Mouse (Mus musculus): ENCODE measurements around the gene Olfr982. TPM values are rescaled to one million over a fixed set of nuclear protein-coding genes. Genes with fewer than 3 reads are reported as not detected.

Gene Olfr982
- polyA plus RNA-seq (2014; fragmentation: Nextera tagmentation; extraction: Ambion mirVana): not detected in 2 replicates

GRCm38 (mm10) chr9:40073529-40073928 lies at the start of gene Olfr982:
Gene Olfr982 (plus strand): TSS chr9:40073829.
- Histone ChIP-seq H3K4me3 (ENCODE audit: low read depth, low read length) (no peak within 1 kb of the TSS), H3K36me3 (ENCODE audit: insufficient read depth) (no peaks in the 10 kb centered on the region), H3K9ac (no peak within 1 kb of the TSS), H3K27me3 (ENCODE audit: insufficient read depth, low read length) (no peaks in the 10 kb centered on the region), H3K4me1 (ENCODE audit: insufficient read depth) (no peaks in the 10 kb centered on the region), H3K4me2 (no peak within 1 kb of the TSS), H3K27ac (ENCODE audit: low read depth) (no peak within 1 kb of the TSS), H3K9me3 (ENCODE audit: low read depth, low read length) (no peaks in the 10 kb centered on the region)
- DNase-seq: no peak
- no peak for ATAC-seq (ENCODE audit: insufficient read depth)
- no peak for TF ChIP-seq CTCF (IDR thresholded peaks at IDR 0.05; ENCODE audit: low read depth)
- 74% methylated on average over 2 of the region's 2 CpGs for WGBS

GRCm38 (mm10) chr9:40050138-40050537 lies 23.5 kb upstream of the Olfr982 start:
- WGBS: 89% methylated on average over 19 of the region's 19 CpGs
- Histone ChIP-seq H3K9ac (no peak overlapping the region), H3K4me1 (ENCODE audit: insufficient read depth) (no peaks in the 10 kb centered on the region), H3K27me3 (ENCODE audit: insufficient read depth, low read length) (no peaks in the 10 kb centered on the region), H3K4me3 (ENCODE audit: low read depth, low read length) (no peak overlapping the region), H3K27ac (ENCODE audit: low read depth) (no peak overlapping the region), H3K36me3 (ENCODE audit: insufficient read depth) (no peaks in the 10 kb centered on the region), H3K9me3 (ENCODE audit: low read depth, low read length) (no peaks in the 10 kb centered on the region), H3K4me2 (no peak overlapping the region)
- ATAC-seq (ENCODE audit: insufficient read depth): no peak
- no peak for DNase-seq
- no peak for TF ChIP-seq CTCF (IDR thresholded peaks at IDR 0.05; ENCODE audit: low read depth)

- H3K4me3 ChIP-seq (ENCODE audit: low read depth, low read length): no peak within 1 kb of the TSS
- DNase-seq (no peak), ATAC-seq (ENCODE audit: insufficient read depth) (no peak)
- no peaks in the 10 kb centered on the region for H3K9me3 ChIP-seq (ENCODE audit: low read depth, low read length)
- H3K36me3 ChIP-seq (ENCODE audit: insufficient read depth): no peaks in the 10 kb centered on the region
- no peak for TF ChIP-seq CTCF (IDR thresholded peaks at IDR 0.05; ENCODE audit: low read depth)
- no peaks in the 10 kb centered on the region for H3K27me3 ChIP-seq (ENCODE audit: insufficient read depth, low read length)
- 72% methylated on average over 2 of the region's 2 CpGs for WGBS
- H3K27ac ChIP-seq (ENCODE audit: low read depth): no peak within 1 kb of the TSS
- H3K9ac ChIP-seq: no peak within 1 kb of the TSS
- no peaks in the 10 kb centered on the region for H3K4me1 ChIP-seq (ENCODE audit: insufficient read depth)
- H3K4me2 ChIP-seq: no peak within 1 kb of the TSS
Measured at GRCm38 (mm10) chr9:40093495-40093894, 19.9 kb downstream of the Olfr982 start, which contains the start of gene Olfr983. Gene Olfr983 (minus strand): TSS chr9:40093595.

DNA sequence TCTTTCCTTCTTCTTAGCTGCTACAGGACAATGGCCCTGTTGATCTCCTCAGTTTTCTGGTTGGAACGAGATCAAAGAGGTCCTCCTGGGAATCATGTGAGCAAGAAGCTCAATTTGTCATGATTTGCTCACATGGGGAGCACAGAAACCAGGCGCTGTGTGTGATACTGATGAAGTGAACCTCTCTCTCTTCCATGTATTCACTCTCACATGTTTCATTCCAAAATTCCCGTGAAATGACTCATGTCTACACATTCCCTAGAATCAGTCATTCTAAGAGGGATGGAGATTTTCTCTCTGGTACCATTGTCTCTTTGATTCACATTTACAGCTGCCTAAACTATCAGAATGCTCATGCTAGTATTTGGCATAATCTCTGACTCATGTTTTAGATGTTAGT lies 21.1 kb downstream of the Olfr982 start:
- Histone ChIP-seq H3K27me3 (ENCODE audit: insufficient read depth, low read length) (no peaks in the 10 kb centered on the region), H3K4me2 (no peak overlapping the region), H3K36me3 (ENCODE audit: insufficient read depth) (no peaks in the 10 kb centered on the region), H3K27ac (ENCODE audit: low read depth) (no peak overlapping the region), H3K4me1 (ENCODE audit: insufficient read depth) (no peaks in the 10 kb centered on the region), H3K9ac (no peak overlapping the region), H3K4me3 (ENCODE audit: low read depth, low read length) (no peak overlapping the region), H3K9me3 (ENCODE audit: low read depth, low read length) (no peaks in the 10 kb centered on the region)
- no peak for TF ChIP-seq CTCF (IDR thresholded peaks at IDR 0.05; ENCODE audit: low read depth)
- 56% methylated on average over 3 of the region's 3 CpGs for WGBS
- DNase-seq (no peak), ATAC-seq (ENCODE audit: insufficient read depth) (no peak)

- Histone ChIP-seq H3K27me3 (ENCODE audit: insufficient read depth, low read length) (no peaks in the 10 kb centered on the region), H3K4me3 (ENCODE audit: low read depth, low read length) (no peak within 1 kb of the TSS), H3K4me2 (no peak within 1 kb of the TSS), H3K27ac (ENCODE audit: low read depth) (no peak within 1 kb of the TSS), H3K9me3 (ENCODE audit: low read depth, low read length) (no peaks in the 10 kb centered on the region), H3K36me3 (ENCODE audit: insufficient read depth) (no peaks in the 10 kb centered on the region), H3K9ac (no peak within 1 kb of the TSS), H3K4me1 (ENCODE audit: insufficient read depth) (no peaks in the 10 kb centered on the region)
- no peak for TF ChIP-seq CTCF (IDR thresholded peaks at IDR 0.05; ENCODE audit: low read depth)
- DNase-seq: no peak
- WGBS: 84% methylated on average over 2 of the region's 2 CpGs
- no peak for ATAC-seq (ENCODE audit: insufficient read depth)
Measured at GRCm38 (mm10) chr9:40114106-40114505, 40.5 kb downstream of the Olfr982 start, which contains the start of gene Olfr984. Gene Olfr984 (minus strand): TSS chr9:40114206.

GRCm38 (mm10) chr9:40116645-40117286 lies 43.1 kb downstream of the Olfr982 start:
- H3K4me3 ChIP-seq (ENCODE audit: low read depth, low read length): no peak overlapping the region
- H3K9ac ChIP-seq: no peak overlapping the region
- H3K4me1 ChIP-seq (ENCODE audit: insufficient read depth): no peaks in the 10 kb centered on the region
- peak overlapping the region; percentile 21; the same call in 1 of the 2 replicates for H3K4me2 ChIP-seq
- no peak overlapping the region for H3K27ac ChIP-seq (ENCODE audit: low read depth)
- ATAC-seq (ENCODE audit: insufficient read depth) (peak; percentile 74), DNase-seq (peak; percentile 53)
- no peaks in the 10 kb centered on the region for H3K36me3 ChIP-seq (ENCODE audit: insufficient read depth)
- TF ChIP-seq CTCF (IDR thresholded peaks at IDR 0.05; ENCODE audit: low read depth): no peak
- no peaks in the 10 kb centered on the region for H3K27me3 ChIP-seq (ENCODE audit: insufficient read depth, low read length)
- no peaks in the 10 kb centered on the region for H3K9me3 ChIP-seq (ENCODE audit: low read depth, low read length)
- 31% methylated on average over 10 of the region's 10 CpGs for WGBS

DNA sequence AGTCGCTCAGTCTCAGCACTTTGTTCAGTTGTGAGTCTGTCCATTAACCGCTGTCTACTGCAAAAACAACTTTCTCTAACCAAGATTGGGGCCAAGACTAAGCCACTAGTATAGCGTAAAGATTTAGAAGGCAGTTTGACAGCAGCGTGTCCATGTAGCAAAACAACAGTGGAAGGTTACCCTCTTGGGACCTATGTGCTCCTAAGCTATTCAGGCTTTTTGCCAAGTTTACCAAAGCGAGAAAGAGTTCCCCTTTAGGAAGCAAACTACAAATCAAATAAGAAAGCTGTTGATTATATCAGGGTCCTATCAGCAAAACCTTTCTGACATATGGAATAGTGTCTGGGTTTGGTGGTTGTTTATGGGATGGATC lies 43.6 kb downstream of the Olfr982 start:
- WGBS: 62% methylated on average over 5 of the region's 5 CpGs
- no peak overlapping the region for H3K27ac ChIP-seq (ENCODE audit: low read depth)
- H3K4me1 ChIP-seq (ENCODE audit: insufficient read depth): no peaks in the 10 kb centered on the region
- H3K4me3 ChIP-seq (ENCODE audit: low read depth, low read length): no peak overlapping the region
- TF ChIP-seq CTCF (IDR thresholded peaks at IDR 0.05; ENCODE audit: low read depth): no peak
- ATAC-seq (ENCODE audit: insufficient read depth): no peak
- no peaks in the 10 kb centered on the region for H3K27me3 ChIP-seq (ENCODE audit: insufficient read depth, low read length)
- no peaks in the 10 kb centered on the region for H3K9me3 ChIP-seq (ENCODE audit: low read depth, low read length)
- H3K36me3 ChIP-seq (ENCODE audit: insufficient read depth): no peaks in the 10 kb centered on the region
- peak; percentile 38 for DNase-seq
- H3K9ac ChIP-seq: no peak overlapping the region
- H3K4me2 ChIP-seq: peak overlapping the region; percentile 21; the same call in 1 of the 2 replicates

Other genes with a start within 250 kb of the Olfr982 start
- gene Olfr971, start 237.0 kb upstream of the Olfr982 start, polyA plus RNA-seq (2014; fragmentation: Nextera tagmentation; extraction: Ambion mirVana): not detected in 2 replicates
- gene Olfr972, start 207.4 kb upstream of the Olfr982 start, polyA plus RNA-seq (2014; fragmentation: Nextera tagmentation; extraction: Ambion mirVana): not detected in 2 replicates
- gene Olfr229, start 166.5 kb upstream of the Olfr982 start, polyA plus RNA-seq (2014; fragmentation: Nextera tagmentation; extraction: Ambion mirVana): not detected in 2 replicates
- not detected in 2 replicates for gene Olfr974, start 136.3 kb upstream of the Olfr982 start, polyA plus RNA-seq (2014; fragmentation: Nextera tagmentation; extraction: Ambion mirVana)
- gene Olfr975, start 121.8 kb upstream of the Olfr982 start, polyA plus RNA-seq (2014; fragmentation: Nextera tagmentation; extraction: Ambion mirVana): not detected in 2 replicates
- not detected in 2 replicates for gene Olfr976, start 112.7 kb upstream of the Olfr982 start, polyA plus RNA-seq (2014; fragmentation: Nextera tagmentation; extraction: Ambion mirVana)
- not detected in 2 replicates for gene Olfr978, start 81.7 kb upstream of the Olfr982 start, polyA plus RNA-seq (2014; fragmentation: Nextera tagmentation; extraction: Ambion mirVana)
- not detected in 2 replicates for gene Olfr979, start 70.4 kb upstream of the Olfr982 start, polyA plus RNA-seq (2014; fragmentation: Nextera tagmentation; extraction: Ambion mirVana)
- not detected in 2 replicates for gene Olfr980, start 64.2 kb upstream of the Olfr982 start, polyA plus RNA-seq (2014; fragmentation: Nextera tagmentation; extraction: Ambion mirVana)
- gene Olfr981, start 52.4 kb upstream of the Olfr982 start, polyA plus RNA-seq (2014; fragmentation: Nextera tagmentation; extraction: Ambion mirVana): not detected in 2 replicates
- not detected in 2 replicates for gene Olfr983, start 19.8 kb downstream of the Olfr982 start, polyA plus RNA-seq (2014; fragmentation: Nextera tagmentation; extraction: Ambion mirVana)
- gene Olfr984, start 40.4 kb downstream of the Olfr982 start, polyA plus RNA-seq (2014; fragmentation: Nextera tagmentation; extraction: Ambion mirVana): not detected in 2 replicates
- not detected in 2 replicates for gene Olfr985, start 56.4 kb downstream of the Olfr982 start, polyA plus RNA-seq (2014; fragmentation: Nextera tagmentation; extraction: Ambion mirVana)
- gene Tmem225, start 74.3 kb downstream of the Olfr982 start, polyA plus RNA-seq (2014; fragmentation: Nextera tagmentation; extraction: Ambion mirVana): not detected in 2 replicates
- gene Olfr986, start 107.1 kb downstream of the Olfr982 start, polyA plus RNA-seq (2014; fragmentation: Nextera tagmentation; extraction: Ambion mirVana): not detected in 2 replicates
- 5.0 and 6.0 TPM in 2 replicates for gene Zfp202, start 118.5 kb downstream of the Olfr982 start, polyA plus RNA-seq (2014; fragmentation: Nextera tagmentation; extraction: Ambion mirVana)
- gene Scn3b, start 195.4 kb downstream of the Olfr982 start, polyA plus RNA-seq (2014; fragmentation: Nextera tagmentation; extraction: Ambion mirVana): 2.9 and 4.4 TPM in 2 replicates

All from lung, embryonic 14.5 days (tissue).